Mouse (Mus musculus): ENCODE results near the gene Ezr. TPM values are rescaled to one million over a fixed set of nuclear protein-coding genes. Genes with fewer than 3 reads are reported as not detected.

The Ezr gene
- 288 and 493 TPM in 2 replicates for polyA plus RNA-seq (2012)

GRCm38 (mm10) chr17:6782611-6783005 is at the start of gene Ezr:
TSS of gene Ezr (minus strand) at chr17:6782784.

Other genes with a start within 250 kb of the Ezr start
- 0.46 and 1.7 TPM in 2 replicates for gene Dynlt1c, start 181.1 kb downstream of the Ezr start, polyA plus RNA-seq (2012)
- 3.9 and 5.0 TPM in 2 replicates for gene Dynlt1f, start 126.9 kb downstream of the Ezr start, polyA plus RNA-seq (2012)
- 0.22 and 0.39 TPM in 2 replicates for gene Sytl3, start 123.7 kb downstream of the Ezr start, polyA plus RNA-seq (2012)
- gene Rsph3b, start 165.9 kb upstream of the Ezr start, polyA plus RNA-seq (2012), result 53.8 and 57.6 TPM in 2 replicates
- 9.3 and 9.6 TPM in 2 replicates for gene Tagap1, start 178.4 kb upstream of the Ezr start, polyA plus RNA-seq (2012)
- 1,041 and 1,496 TPM in 2 replicates for gene Rnaset2b, start 187.8 kb upstream of the Ezr start, polyA plus RNA-seq (2012)
- gene Gm49721, start 196.1 kb upstream of the Ezr start, polyA plus RNA-seq (2012), result not detected in 2 replicates
- gene Gm1604a, start 242.8 kb upstream of the Ezr start, polyA plus RNA-seq (2012), result 22.3 and 32.0 TPM in 2 replicates

Measured in megakaryocyte-erythroid progenitor cell, adult 5 weeks (primary cell).